13 mouse cellular contexts compared by ENCODE assay signal in the genomic region with DNA sequence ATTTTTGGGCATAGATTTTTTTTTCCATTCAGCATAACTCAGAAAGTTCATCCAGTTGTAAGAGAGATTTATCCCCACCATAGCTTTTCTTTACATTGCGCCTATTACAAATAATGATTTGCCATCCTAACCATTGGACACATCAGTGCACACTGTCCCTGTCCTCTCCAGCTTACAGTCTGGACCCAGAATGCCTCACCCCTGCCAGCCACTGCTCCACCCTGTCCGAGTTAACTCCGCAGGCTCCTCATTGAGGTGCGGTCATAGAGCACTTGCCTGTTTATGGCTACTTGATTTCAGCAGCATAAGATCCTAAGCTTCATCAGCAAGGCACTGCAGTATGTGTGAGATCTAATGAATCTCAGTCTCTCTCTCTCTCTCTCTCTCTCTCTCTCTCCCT.
"Had no signal": no experiment of that assay in that cellular context is flagged by ENCODE, and none has a peak within 500 bp of the region (broad histone marks: within the 10 kb centered on the region; RNA-seq: fewer than 3 reads in every experiment).

No protein-coding gene starts in this region.

- H3K4me2 ChIP-seq: limb, embryonic 12.5 days; limb, embryonic 15.5 days; liver, embryonic 13.5 days; midbrain, embryonic 11.5 days had no signal

- H3K27ac ChIP-seq: limb, embryonic 12.5 days; limb, embryonic 15.5 days; liver, embryonic 13.5 days had no signal

- H3K4me3 ChIP-seq: limb, embryonic 12.5 days; limb, embryonic 15.5 days; liver, embryonic 13.5 days had no signal

- H3K9me3 ChIP-seq: limb, embryonic 12.5 days; limb, embryonic 15.5 days; liver, embryonic 13.5 days had no signal

- H3K9ac ChIP-seq: limb, embryonic 12.5 days; limb, embryonic 15.5 days; liver, embryonic 13.5 days had no signal

- DNase-seq: kidney, postnatal 14 days; kidney, postnatal 4 days; left cerebral cortex, postnatal 4 days; liver, embryonic 13.5 days; lung, adult 2 months; lung, postnatal 14 days; lung, postnatal 4 days; midbrain, embryonic 14.5 days; thymus, adult 18-20 months; thymus, postnatal 36 days had no signal

- H3K27me3 ChIP-seq: limb, embryonic 12.5 days; limb, embryonic 15.5 days; liver, embryonic 13.5 days had no signal
